Mouse (Mus musculus) cerebellum, adult 9-11 months (tissue): ENCODE measurements at regions not wholly inside any gene's neighbourhood (a gene's known extent, or its start where the extent isn't known, plus 50 kb on each side); places are given as distances from the start of the nearest gene placed in this dataset.
A peak's percentile ranks its signal among the peaks of the same experiment; 100 is the strongest.
"Not testable (repeated sequence)": the region's sequence is repeated elsewhere in the genome, so short reads cannot be mapped to it uniquely, and the experiment has no call there.

Source experiments
- DNase-seq: peaks from one replicate; pipeline ENCODE4 v3.0.0; 2022

GRCm38 (mm10) chr4:10670846-10671428 lies 203.4 kb upstream of the 2610301B20Rik start:
- no peak for DNase-seq

GRCm38 (mm10) chr4:10691086-10691485 lies 183.2 kb upstream of the 2610301B20Rik start:
- DNase-seq: no peak

GRCm38 (mm10) chr4:10692860-10693259 lies 181.4 kb upstream of the 2610301B20Rik start:
- no peak for DNase-seq

- DNase-seq: no peak
These were observed 180.7 kb upstream of the 2610301B20Rik start for GRCm38 (mm10) chr4:10693446-10694105.

GRCm38 (mm10) chr4:10694106-10694748 lies 180.1 kb upstream of the 2610301B20Rik start:
- not testable (repeated sequence) for DNase-seq

- DNase-seq: peak; percentile 7
These were observed 177.0 kb upstream of the 2610301B20Rik start for GRCm38 (mm10) chr4:10697225-10697836.

- no peak for DNase-seq
These were observed 175.7 kb upstream of the 2610301B20Rik start for GRCm38 (mm10) chr4:10698637-10699036.

GRCm38 (mm10) chr4:10701479-10701878 lies 172.8 kb upstream of the 2610301B20Rik start:
- DNase-seq: no peak

- DNase-seq: no peak
These were observed 171.1 kb upstream of the 2610301B20Rik start for GRCm38 (mm10) chr4:10703212-10703611.

GRCm38 (mm10) chr4:10707016-10707657 lies 167.2 kb upstream of the 2610301B20Rik start:
- no peak for DNase-seq

- DNase-seq: no peak
These were observed 166.6 kb upstream of the 2610301B20Rik start for GRCm38 (mm10) chr4:10707658-10708056.

- DNase-seq: no peak
These were observed 162.3 kb upstream of the 2610301B20Rik start for GRCm38 (mm10) chr4:10711939-10712533.

- no peak for DNase-seq
These were observed 151.0 kb upstream of the 2610301B20Rik start for GRCm38 (mm10) chr4:10723341-10723740.

- no peak for DNase-seq
These were observed 146.4 kb upstream of the 2610301B20Rik start for GRCm38 (mm10) chr4:10727894-10728293.

- no peak for DNase-seq
These were observed 129.1 kb upstream of the 2610301B20Rik start for GRCm38 (mm10) chr4:10745207-10745606.

- no peak for DNase-seq
These were observed 125.5 kb upstream of the 2610301B20Rik start for GRCm38 (mm10) chr4:10748816-10749215.

- not testable (repeated sequence) for DNase-seq
These were observed 123.8 kb upstream of the 2610301B20Rik start for GRCm38 (mm10) chr4:10750377-10751062.

GRCm38 (mm10) chr4:10753176-10753575 lies 121.1 kb upstream of the 2610301B20Rik start:
- DNase-seq: no peak

- DNase-seq: no peak
These were observed 114.8 kb upstream of the 2610301B20Rik start for GRCm38 (mm10) chr4:10759491-10759890.

GRCm38 (mm10) chr4:10767676-10768075 lies 106.6 kb upstream of the 2610301B20Rik start:
- peak; percentile 39 for DNase-seq

- no peak for DNase-seq
These were observed 104.2 kb upstream of the 2610301B20Rik start for GRCm38 (mm10) chr4:10770026-10770643.
